Mouse (Mus musculus) forebrain, embryonic 13.5 days (tissue): ENCODE data around the gene Cidec. TPM values are rescaled to one million over a fixed set of nuclear protein-coding genes. Genes with fewer than 3 reads are reported as not detected.

Source experiments
- ATAC-seq: fragments of 200-750 bp; cut with Nextera tagmentation; 2 replicates; pipeline ENCODE4 v1.8.0; 2017
- H3K27ac ChIP-seq: fragments of 300-500 bp; sonication (generic); 2 replicates; pipeline ENCODE4 v1.5.1; 2015; ENCODE audit warnings: inconsistent platforms, mild to moderate bottlenecking, moderate library complexity
- H3K27me3 ChIP-seq: fragments of 300-500 bp; sonication (generic); 2 replicates; pipeline ENCODE4 v1.6.1; 2015; ENCODE audit warnings: mild to moderate bottlenecking, inconsistent platforms
- H3K36me3 ChIP-seq: fragments of 300-500 bp; sonication (generic); 2 replicates; pipeline ENCODE4 v1.6.1; 2015; ENCODE audit warnings: mild to moderate bottlenecking, inconsistent platforms; ENCODE audit not compliant: poor library complexity, severe bottlenecking
- H3K4me1 ChIP-seq: fragments of 300-500 bp; sonication (generic); 2 replicates; pipeline ENCODE4 v1.6.1; 2015; ENCODE audit warnings: inconsistent platforms
- H3K4me2 ChIP-seq: fragments of 300-500 bp; sonication (generic); 2 replicates; pipeline ENCODE4 v1.6.1; 2015; ENCODE audit warnings: inconsistent platforms, mild to moderate bottlenecking, moderate library complexity
- H3K4me3 ChIP-seq: fragments of 300-500 bp; sonication (generic); 2 replicates; pipeline ENCODE4 v1.5.1; 2015; ENCODE audit warnings: mild to moderate bottlenecking, inconsistent platforms
- H3K9ac ChIP-seq: fragments of 300-500 bp; sonication (generic); 2 replicates; pipeline ENCODE4 v1.6.1; 2015; ENCODE audit warnings: mild to moderate bottlenecking, inconsistent platforms
- H3K9me3 ChIP-seq: fragments of 300-500 bp; sonication (generic); replicated peaks from 2 replicates; pipeline ENCODE4 v1.6.1; 2016; ENCODE audit warnings: inconsistent platforms
- WGBS: fragments of 180-500 bp; shearing (Covaris S2); methylation state at CpG from one replicate; pipeline ENCODE4 v1.1.7; 2015; 5-methylcytosine and 5-hydroxymethylcytosine counted together
- polyA plus RNA-seq: library from polyadenylated mRNA; unstranded; fragments of >200 nt; fragmentation: Nextera tagmentation; extraction: Ambion mirVana; gene quantifications from 2 replicates; pipeline ENCODE4 v1.2.1, GENCODE M21; 2015

Gene Cidec
- polyA plus RNA-seq, 1 experiment from 2014 or later = not detected

DNA sequence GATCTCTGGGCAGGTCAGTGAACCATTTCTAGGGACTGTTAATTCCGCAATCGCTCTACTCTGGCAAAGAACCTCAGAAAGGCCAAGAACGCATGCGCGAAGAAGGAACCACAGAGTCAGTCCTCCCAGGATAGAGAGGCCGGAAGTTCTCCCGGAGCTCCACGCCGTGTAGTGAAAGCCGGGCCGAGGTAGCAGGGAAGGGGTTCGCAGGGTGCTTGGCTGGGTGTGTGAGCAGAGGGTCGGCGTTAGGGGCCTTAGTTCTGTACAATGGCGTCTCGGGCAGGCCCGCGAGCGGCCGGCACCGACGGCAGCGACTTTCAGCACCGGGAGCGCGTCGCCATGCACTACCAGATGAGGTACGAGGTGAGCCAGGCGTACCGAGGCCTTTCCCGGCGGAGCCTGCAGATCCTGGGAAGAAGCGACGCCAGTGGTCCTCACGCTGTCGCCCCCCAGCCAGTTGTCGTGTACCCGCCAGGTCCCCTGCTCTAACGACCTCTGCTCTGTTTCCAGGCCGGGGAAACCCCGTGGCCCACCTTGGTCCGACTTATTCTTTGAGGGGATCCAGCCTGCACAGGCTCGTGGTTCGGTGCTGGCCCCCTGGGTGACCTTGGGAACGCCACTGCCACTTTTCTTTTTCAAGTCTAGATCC, 7.0 kb upstream of the Cidec start, which contains the start of gene Jagn1:
TSS of gene Jagn1 (plus strand) at position 128 of the 649 bp plus-strand sequence.
- Histone ChIP-seq H3K36me3 (peaks cover 14% of the 10 kb centered on the region), H3K9ac (peak within 1 kb of the TSS; percentile 94), H3K4me1 (peaks cover 10% of the 10 kb centered on the region), H3K27ac (peak within 1 kb of the TSS; percentile 27), H3K27me3 (no peaks in the 10 kb centered on the region), H3K4me3 (peak within 1 kb of the TSS; percentile 96), H3K4me2 (peak within 1 kb of the TSS; percentile 95), H3K9me3 (no peaks in the 10 kb centered on the region)
- under 1% methylated on average over 45 of the region's 45 CpGs for WGBS
- peak; percentile 96 for ATAC-seq

DNA sequence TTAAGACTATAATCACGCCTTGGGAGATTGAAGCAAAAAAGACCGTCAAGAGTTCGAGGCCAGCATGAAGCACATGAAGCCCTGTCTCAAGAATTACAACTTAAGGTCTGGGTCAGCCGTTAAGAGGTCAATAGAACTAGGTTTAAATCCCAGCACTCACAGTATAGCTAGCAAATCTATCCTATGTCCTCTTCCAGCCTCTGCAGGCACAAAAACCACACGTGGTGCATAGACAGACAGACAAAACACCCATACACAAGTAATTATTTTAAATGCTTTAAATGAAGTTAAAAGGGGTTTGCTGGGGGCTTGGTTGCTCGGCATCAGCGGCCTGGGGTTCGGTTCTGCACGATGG, 6.5 kb upstream of the Cidec start:
- peak overlapping the region; percentile 94 for H3K9ac ChIP-seq
- 0 out of 2 replicates have a peak overlapping the region, but pooled peaks have one; percentile 19 for H3K27ac ChIP-seq
- WGBS = 42% methylated on average over 9 of the region's 9 CpGs
- peaks cover 9% of the 10 kb centered on the region for H3K36me3 ChIP-seq
- peak overlapping the region; percentile 96 for H3K4me3 ChIP-seq
- no peaks in the 10 kb centered on the region for H3K27me3 ChIP-seq
- peak overlapping the region; percentile 95 for H3K4me2 ChIP-seq
- H3K9me3 ChIP-seq = no peaks in the 10 kb centered on the region
- peaks cover 10% of the 10 kb centered on the region for H3K4me1 ChIP-seq
- ATAC-seq = peak; percentile 61

DNA sequence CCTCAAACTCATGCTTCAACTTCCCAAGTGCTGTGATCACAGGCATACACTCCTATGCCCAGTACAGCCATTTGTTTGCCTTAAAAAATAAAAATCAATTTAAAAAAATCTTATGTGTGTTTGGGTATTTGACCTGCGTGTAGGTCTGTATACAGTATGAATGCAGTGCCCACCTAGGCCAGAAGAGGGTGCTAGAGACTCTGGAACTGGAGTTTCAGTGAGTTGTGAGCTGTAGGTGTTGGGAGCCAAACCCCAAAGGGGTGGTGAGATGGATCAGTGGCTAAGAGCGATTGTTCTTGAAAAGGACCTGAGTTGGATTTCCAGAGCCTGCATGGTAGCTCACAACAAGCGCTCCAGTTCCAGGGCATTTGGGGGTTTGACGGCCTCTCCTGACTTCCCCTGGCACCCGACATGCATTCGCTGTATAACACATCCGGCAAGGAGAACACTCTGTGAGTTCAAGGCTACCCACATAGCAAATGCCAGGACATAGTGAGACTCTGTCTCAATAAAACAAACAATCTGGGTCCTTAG, 5.7 kb upstream of the Cidec start:
- H3K4me3 ChIP-seq = no peak overlapping the region
- ATAC-seq = no peak; the same call in 1 of the 2 replicates
- WGBS = 53% methylated on average over 7 of the region's 7 CpGs
- H3K4me1 ChIP-seq = peaks cover 10% of the 10 kb centered on the region
- H3K9me3 ChIP-seq = no peaks in the 10 kb centered on the region
- no peak overlapping the region for H3K9ac ChIP-seq
- H3K27me3 ChIP-seq = no peaks in the 10 kb centered on the region
- no peak overlapping the region for H3K27ac ChIP-seq
- 0 out of 2 replicates have a peak, but pooled peaks cover 3% of the 10 kb centered on the region for H3K36me3 ChIP-seq
- no peak overlapping the region for H3K4me2 ChIP-seq

DNA sequence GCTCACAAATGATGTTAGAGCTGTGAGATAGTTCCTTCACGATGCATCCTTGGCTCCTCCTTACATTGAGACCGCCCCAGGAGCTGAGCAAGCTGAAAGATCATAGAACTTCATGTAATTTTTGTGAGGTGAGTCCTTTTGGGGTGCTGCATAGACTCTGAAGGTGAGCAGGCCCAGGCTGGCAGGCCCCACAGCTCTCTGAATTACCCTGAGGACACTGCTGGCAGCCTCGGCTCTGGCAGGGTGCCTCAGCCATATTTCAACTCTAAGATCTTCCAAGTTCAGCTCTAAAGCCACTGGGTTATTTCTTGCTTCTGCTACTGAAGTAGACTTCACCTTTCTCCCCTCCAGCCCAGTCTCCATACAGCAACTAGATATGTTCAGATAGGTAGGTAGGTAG, 5.1 kb upstream of the Cidec start:
- 85% methylated on average over 3 of the region's 3 CpGs for WGBS
- Histone ChIP-seq H3K4me3 (no peak overlapping the region), H3K27ac (no peak overlapping the region), H3K4me2 (no peak overlapping the region), H3K9ac (no peak overlapping the region), H3K9me3 (no peaks in the 10 kb centered on the region), H3K27me3 (no peaks in the 10 kb centered on the region), H3K36me3 (0 out of 2 replicates have a peak, but pooled peaks cover 2% of the 10 kb centered on the region), H3K4me1 (peaks cover 10% of the 10 kb centered on the region)
- no peak for ATAC-seq

DNA sequence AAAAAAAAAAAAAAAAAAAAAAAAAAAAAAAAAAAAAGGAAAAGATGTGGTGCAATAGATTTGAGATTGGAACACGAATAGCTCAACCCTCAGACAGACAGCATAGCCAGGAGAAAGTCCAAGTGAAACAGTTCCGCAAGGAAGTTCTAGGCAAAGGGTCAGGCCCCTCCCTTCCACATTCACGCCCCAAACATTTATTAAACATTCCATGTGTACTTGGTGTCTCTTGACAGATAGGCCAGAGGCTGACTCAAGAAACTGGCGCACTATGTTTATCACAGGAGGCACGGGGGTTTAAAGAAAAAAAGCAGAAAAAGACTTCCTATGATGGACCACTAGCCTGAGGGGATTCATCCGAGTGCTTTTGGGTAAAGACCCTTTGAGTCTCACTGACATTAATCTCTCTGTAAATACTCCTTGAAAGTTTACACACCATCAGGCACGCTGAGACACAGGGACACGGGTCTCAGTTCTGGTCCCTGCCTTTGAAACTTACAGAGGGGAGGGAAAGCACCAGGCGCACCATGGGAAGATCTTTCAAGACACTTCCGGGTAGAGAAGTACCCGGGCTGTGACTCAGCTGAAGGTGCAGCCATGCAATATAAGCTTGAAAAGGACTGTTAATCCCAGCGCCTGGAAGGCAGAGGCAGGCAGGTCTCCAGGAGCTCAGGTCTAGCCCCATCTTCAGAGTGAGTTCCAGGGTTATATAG, 3.3 kb upstream of the Cidec start:
- 64% methylated on average over 12 of the region's 12 CpGs for WGBS
- Histone ChIP-seq H3K36me3 (no peaks in the 10 kb centered on the region), H3K27ac (no peak overlapping the region), H3K9ac (no peak overlapping the region), H3K9me3 (no peaks in the 10 kb centered on the region), H3K4me3 (no peak overlapping the region), H3K4me2 (no peak overlapping the region), H3K4me1 (peaks cover 10% of the 10 kb centered on the region), H3K27me3 (no peaks in the 10 kb centered on the region)
- ATAC-seq = no peak

DNA sequence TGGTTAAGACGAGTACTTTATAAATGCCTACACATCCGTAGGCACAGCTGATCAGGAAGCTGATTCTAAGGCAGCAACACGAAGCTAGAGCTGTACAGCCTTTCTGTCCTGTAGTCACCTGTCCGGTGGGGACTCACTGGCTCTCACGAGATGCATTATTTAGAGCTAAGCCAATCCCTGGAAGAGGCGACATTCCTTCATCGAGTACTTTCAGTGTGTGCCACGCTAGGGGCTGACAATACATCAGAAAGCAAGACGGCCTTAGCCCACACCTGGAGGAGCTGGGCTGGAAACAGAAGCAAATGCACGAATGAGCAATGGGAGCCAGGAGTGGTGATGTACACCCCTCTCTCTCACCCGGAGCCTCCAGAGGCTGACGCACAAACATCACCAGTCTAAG, 1.6 kb upstream of the Cidec start:
- Histone ChIP-seq H3K27me3 (no peaks in the 10 kb centered on the region), H3K4me3 (no peak overlapping the region), H3K27ac (no peak overlapping the region), H3K9me3 (no peaks in the 10 kb centered on the region), H3K9ac (no peak overlapping the region), H3K4me1 (no peaks in the 10 kb centered on the region), H3K36me3 (no peaks in the 10 kb centered on the region), H3K4me2 (no peak overlapping the region)
- ATAC-seq = no peak
- 78% methylated on average over 12 of the region's 12 CpGs for WGBS

DNA sequence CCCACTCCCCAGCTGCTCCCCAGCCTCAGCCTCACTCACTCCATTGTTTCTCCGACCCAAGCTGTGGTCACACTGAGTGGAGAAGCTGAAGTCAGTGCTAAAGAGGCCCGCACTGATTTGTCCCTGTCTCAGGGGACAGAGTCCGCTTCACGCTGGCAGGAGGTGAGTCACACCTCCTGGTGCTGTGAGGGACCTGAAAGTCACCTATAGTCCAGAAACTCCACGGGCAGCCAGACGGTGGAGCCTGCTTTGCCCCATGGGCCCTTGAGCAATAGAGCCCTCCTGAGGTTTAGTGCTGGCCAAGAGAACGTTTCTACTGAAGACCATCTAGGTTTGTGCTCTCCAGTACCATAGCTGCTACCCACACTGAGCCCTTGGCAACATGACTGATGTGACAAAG, 869 bp downstream of the Cidec start:
- Histone ChIP-seq H3K9ac (no peak overlapping the region), H3K27me3 (no peaks in the 10 kb centered on the region), H3K4me3 (no peak overlapping the region), H3K9me3 (no peaks in the 10 kb centered on the region), H3K4me1 (no peaks in the 10 kb centered on the region), H3K36me3 (no peaks in the 10 kb centered on the region), H3K4me2 (no peak overlapping the region), H3K27ac (no peak overlapping the region)
- ATAC-seq = no peak
- 70% methylated on average over 7 of the region's 7 CpGs for WGBS

DNA sequence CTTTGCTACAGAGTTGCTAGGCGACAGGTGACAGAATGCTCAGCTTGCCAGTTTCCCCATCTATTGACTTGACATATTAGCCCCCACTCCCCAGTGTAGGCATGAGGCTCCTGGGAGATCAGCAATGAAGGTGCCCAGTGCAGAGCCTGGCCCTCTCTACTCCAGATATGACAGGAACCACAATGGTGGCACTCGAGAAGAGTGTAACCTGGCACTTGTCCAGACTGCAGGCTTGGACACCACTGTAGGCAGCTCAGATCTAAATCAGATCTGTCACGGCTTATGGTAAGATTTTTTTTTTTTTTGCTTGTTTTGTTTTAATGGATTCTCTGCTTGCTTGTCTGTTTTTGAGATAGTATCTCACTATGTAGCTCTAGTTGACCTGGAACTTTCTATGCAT, 1.9 kb downstream of the Cidec start:
- no peak for ATAC-seq
- WGBS = 85% methylated on average over 3 of the region's 3 CpGs

DNA sequence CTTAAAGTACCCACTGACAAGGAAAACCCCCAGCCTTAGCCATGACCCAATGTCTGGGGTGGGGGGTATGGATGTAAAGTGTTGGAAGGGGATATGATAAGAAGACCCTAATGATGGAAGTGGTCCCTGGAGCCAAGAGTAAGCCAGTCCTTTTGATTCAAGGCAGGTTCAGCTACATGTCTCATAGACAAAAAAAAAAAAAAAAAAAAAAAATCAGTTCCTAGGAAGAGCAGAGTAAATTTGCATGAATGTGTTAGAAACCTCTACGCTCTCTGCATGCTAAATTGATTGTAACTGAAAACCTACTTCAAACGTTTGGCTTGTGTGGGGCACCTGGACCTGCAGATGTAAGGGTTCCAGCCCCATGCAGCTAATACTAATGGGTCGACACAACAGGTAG, 3.8 kb downstream of the Cidec start:
- Histone ChIP-seq H3K4me2 (no peak overlapping the region), H3K4me3 (no peak overlapping the region), H3K36me3 (no peaks in the 10 kb centered on the region), H3K4me1 (no peaks in the 10 kb centered on the region), H3K27me3 (no peaks in the 10 kb centered on the region), H3K9me3 (peaks cover 5% of the 10 kb centered on the region), H3K9ac (no peak overlapping the region), H3K27ac (no peak overlapping the region)
- WGBS = 65% methylated on average over 3 of the region's 3 CpGs
- no peak for ATAC-seq

More for the DNA sequence above, 1.9 kb downstream of the Cidec start:
- Histone ChIP-seq H3K9ac (no peak overlapping the region), H3K4me2 (no peak overlapping the region), H3K27me3 (no peaks in the 10 kb centered on the region), H3K4me1 (no peaks in the 10 kb centered on the region), H3K27ac (no peak overlapping the region), H3K36me3 (no peaks in the 10 kb centered on the region), H3K9me3 (no peaks in the 10 kb centered on the region), H3K4me3 (no peak overlapping the region)

DNA sequence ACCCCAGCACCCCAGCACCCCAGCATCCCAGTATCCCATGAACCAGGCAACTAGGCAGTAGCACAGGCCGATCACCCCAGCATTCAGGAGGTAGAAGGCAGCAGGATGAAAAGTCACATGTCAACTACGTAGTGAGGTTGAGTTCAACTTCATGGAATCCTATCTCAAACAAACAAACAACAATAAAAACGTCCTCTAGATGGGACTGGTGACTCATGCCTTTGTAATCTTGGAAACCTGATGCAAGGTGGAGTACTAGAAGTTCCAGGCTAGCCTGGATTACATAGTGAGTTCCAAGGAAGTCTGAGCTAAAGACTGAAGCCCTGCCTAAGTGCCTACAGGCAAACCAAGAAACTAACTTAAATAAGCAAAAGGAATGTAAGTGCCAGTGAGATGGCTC, 4.7 kb downstream of the Cidec start:
- ATAC-seq = no peak
- Histone ChIP-seq H3K27ac (no peak overlapping the region), H3K4me3 (no peak overlapping the region), H3K9me3 (peaks cover 5% of the 10 kb centered on the region), H3K4me1 (no peaks in the 10 kb centered on the region), H3K9ac (no peak overlapping the region), H3K4me2 (no peak overlapping the region), H3K27me3 (no peaks in the 10 kb centered on the region), H3K36me3 (no peaks in the 10 kb centered on the region)
- 52% methylated on average over 3 of the region's 3 CpGs for WGBS

DNA sequence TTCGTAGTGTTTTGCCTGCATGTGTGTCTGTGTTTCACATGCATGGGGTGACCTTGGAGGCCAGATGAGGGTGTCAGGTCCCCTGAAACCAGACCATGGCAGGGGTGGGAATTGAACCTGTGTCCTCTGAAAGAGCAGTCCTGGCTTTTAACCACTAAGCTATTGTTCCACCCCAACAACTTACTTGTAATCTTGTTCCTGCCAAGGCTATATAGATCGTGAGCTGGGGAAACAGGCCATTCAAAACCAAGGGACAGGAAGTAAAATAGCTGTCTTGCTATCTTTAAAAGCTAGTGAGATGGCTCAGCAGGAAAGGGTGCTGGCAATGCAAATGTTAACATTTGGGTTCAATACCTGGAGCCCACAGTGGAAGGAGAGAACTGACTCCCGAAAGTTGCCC, 5.6 kb downstream of the Cidec start:
- H3K27ac ChIP-seq = no peak overlapping the region
- WGBS = 87% methylated on average over 3 of the region's 3 CpGs
- no peak for ATAC-seq
- H3K4me3 ChIP-seq = no peak overlapping the region
- no peaks in the 10 kb centered on the region for H3K4me1 ChIP-seq
- H3K9me3 ChIP-seq = peaks cover 5% of the 10 kb centered on the region
- H3K27me3 ChIP-seq = 0 out of 2 replicates have a peak, but pooled peaks cover 5% of the 10 kb centered on the region
- H3K9ac ChIP-seq = no peak overlapping the region
- no peak overlapping the region for H3K4me2 ChIP-seq
- no peaks in the 10 kb centered on the region for H3K36me3 ChIP-seq

DNA sequence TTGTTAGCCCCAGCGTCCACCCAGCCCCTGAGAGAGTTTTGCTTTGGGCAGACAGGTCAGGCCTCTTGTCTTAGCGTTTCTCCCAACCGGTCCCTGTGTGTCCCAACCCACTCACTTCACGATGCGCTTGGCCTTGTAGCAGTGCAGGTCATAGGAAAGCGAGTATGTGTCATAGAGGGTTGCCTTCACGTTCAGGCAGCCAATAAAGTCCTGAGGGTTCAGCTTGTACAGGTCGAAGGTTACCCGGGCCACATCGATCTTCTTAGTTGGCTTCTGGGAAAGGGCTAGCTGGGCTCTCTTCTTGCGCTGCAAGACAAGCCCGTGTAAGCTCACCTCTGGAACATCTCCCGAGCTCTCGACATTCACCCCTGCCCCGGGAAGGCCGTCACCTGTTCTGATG, 7.6 kb downstream of the Cidec start:
- H3K4me2 ChIP-seq = no peak overlapping the region
- H3K4me1 ChIP-seq = no peaks in the 10 kb centered on the region
- no peak overlapping the region for H3K27ac ChIP-seq
- no peak overlapping the region for H3K4me3 ChIP-seq
- no peak for ATAC-seq
- H3K27me3 ChIP-seq = 0 out of 2 replicates have a peak, but pooled peaks cover 5% of the 10 kb centered on the region
- H3K36me3 ChIP-seq = no peaks in the 10 kb centered on the region
- 93% methylated on average over 16 of the region's 16 CpGs for WGBS
- H3K9me3 ChIP-seq = peaks cover 5% of the 10 kb centered on the region
- no peak overlapping the region for H3K9ac ChIP-seq
